Mouse (Mus musculus): ENCODE results near the gene Gm39653. TPM values are rescaled to one million over a fixed set of nuclear protein-coding genes. Genes with fewer than 3 reads are reported as not detected.
"Not testable (repeated sequence)": the region's sequence is repeated elsewhere in the genome, so short reads cannot be mapped to it uniquely, and the experiment has no call there.

The Gm39653 gene
- polyA plus RNA-seq, 1 experiment from 2014 or later: not detected

DNA sequence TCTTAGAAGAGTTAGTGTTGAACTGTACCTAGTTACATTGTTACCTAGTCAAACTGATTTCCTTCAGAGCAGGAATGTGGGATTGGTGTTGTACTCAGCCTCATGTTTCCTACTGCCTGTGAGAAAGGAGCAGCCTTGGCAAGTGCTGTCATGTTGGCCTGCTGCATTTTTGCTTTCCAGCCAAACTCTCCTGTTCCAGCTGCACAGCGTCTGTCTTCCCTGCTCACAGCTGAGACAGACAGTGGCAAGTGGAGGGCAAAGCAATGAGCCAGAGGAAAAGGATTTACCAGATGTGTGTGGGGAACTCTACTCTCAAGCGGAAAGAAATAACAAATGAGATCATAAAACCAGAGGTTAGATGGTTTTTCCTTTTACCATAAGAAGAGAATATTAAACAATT lies 12.4 kb downstream of the Gm39653 start:
- Histone ChIP-seq H3K4me1 (no peaks in the 10 kb centered on the region), H3K4me2 (no peak overlapping the region), H3K9me3 (no peaks in the 10 kb centered on the region), H3K27ac (no peak overlapping the region), H3K36me3 (no peaks in the 10 kb centered on the region), H3K4me3 (replicated peaks) (no peak overlapping the region), H3K9ac (no peak overlapping the region), H3K27me3 (replicated peaks) (no peaks in the 10 kb centered on the region)
- ATAC-seq (ENCODE audit: insufficient read depth, low FRiP score, low read depth): no peak
- WGBS: 16% methylated on average over 2 of the region's 2 CpGs

DNA sequence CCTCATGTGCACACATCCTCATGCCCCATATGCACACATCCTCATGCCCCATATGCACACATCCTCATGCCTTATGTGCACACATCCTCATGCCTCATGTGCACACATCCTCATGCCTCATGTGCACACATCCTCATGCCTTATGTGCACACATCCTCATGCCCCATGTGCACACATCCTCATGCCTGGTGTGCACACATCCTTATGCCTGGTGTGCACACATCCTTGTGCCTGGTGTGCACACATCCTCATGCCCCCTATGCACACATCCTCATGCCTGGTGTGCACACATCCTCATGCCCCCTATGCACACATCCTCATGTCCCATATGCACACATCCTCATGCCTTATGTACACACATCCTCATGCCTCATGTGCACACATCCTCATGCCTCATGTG lies 14.6 kb downstream of the Gm39653 start:
- H3K9ac ChIP-seq; H3K4me1 ChIP-seq; H3K36me3 ChIP-seq; H3K27me3 ChIP-seq (replicated peaks); H3K9me3 ChIP-seq; H3K27ac ChIP-seq; H3K4me2 ChIP-seq; ATAC-seq (ENCODE audit: insufficient read depth, low FRiP score, low read depth); H3K4me3 ChIP-seq (replicated peaks): not testable (repeated sequence)

DNA sequence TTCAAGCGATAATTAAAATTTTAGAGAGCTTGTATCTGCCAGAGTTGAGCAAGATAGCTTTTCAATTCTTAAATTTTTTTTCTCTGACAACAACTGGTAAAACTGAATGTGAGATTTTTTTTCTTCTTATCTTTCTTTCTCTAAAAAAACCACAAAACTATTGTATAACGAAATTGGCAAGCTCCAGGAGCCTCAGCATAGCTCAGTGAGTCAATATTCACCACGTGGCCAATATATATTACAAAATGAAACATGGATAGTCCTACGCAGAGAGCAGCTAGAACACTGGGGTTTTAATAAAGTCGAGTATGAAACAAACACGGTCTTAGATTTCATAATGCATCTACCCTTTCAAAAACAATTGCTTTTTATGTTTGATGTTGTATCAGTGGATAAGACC lies 24.2 kb downstream of the Gm39653 start:
- Histone ChIP-seq H3K4me2 (no peak overlapping the region), H3K9me3 (no peaks in the 10 kb centered on the region), H3K27ac (no peak overlapping the region), H3K36me3 (no peaks in the 10 kb centered on the region), H3K4me1 (no peaks in the 10 kb centered on the region), H3K9ac (no peak overlapping the region), H3K4me3 (replicated peaks) (no peak overlapping the region), H3K27me3 (replicated peaks) (no peaks in the 10 kb centered on the region)
- no peak for ATAC-seq (ENCODE audit: insufficient read depth, low FRiP score, low read depth)
- WGBS: 71% methylated on average over 6 of the region's 6 CpGs

DNA sequence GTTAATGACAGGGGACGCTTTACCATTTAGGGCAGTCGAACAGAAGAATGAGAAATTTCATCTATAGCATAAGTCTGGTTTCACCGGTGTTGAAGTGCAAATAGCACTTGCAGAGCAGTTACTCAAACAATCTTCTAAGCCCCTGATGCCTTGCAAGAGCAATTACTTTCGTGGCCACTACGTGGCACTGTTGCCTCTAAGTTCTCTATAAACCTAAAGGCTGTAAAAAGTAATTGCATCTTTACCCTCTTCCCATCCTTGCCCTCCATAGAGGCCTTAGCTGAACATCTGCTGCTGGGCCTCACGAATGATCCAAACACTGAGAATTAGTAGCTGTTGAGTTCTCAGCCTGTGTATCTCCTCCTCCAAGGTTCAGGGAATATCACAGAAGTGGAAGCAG lies 42.2 kb downstream of the Gm39653 start:
- H3K36me3 ChIP-seq: no peaks in the 10 kb centered on the region
- no peak overlapping the region for H3K27ac ChIP-seq
- H3K9ac ChIP-seq: no peak overlapping the region
- H3K9me3 ChIP-seq: no peaks in the 10 kb centered on the region
- no peaks in the 10 kb centered on the region for H3K27me3 ChIP-seq (replicated peaks)
- WGBS: 11% methylated on average over 6 of the region's 6 CpGs
- no peak overlapping the region for H3K4me3 ChIP-seq (replicated peaks)
- ATAC-seq (ENCODE audit: insufficient read depth, low FRiP score, low read depth): no peak
- no peaks in the 10 kb centered on the region for H3K4me1 ChIP-seq
- no peak overlapping the region for H3K4me2 ChIP-seq

DNA sequence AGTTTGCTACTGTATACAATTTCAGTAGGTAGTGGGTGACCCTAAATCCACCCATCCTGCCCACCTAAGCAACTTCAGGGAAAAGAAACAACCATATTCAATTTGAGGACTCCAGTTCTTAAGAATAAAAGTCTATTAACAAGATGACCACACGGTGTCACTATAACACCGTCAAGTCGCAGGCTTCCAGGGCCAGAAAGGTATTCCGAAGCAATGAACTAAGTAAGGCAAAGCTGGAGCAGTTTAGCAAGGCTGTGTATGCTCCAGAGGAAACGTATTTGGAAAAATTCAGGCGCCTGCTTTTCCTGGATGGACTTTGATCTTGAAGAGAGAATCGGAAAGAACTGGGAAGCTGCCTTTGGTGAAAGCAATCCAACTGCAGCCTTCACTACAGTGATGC lies 43.8 kb downstream of the Gm39653 start:
- no peak for ATAC-seq (ENCODE audit: insufficient read depth, low FRiP score, low read depth)
- H3K27me3 ChIP-seq (replicated peaks): no peaks in the 10 kb centered on the region
- WGBS: 2% methylated on average over 7 of the region's 7 CpGs

DNA sequence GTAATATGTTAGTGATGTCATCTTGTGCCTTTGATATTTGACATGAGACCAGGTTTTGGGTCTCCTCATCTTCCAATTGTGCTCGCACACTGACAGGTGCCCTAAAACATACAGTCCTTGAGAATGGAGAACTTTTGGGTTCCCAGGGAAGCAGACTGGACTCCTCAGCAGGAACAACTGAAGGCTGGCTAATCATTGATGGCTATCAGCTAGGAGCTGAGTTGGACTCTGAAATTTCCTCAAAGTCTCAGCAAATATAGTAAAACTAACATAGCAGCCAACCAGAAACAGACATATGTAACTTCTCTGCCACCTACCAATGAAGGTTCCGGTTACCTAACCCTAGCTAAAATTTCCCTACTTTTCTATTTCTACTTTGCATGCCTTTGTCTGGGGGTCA lies 50.3 kb downstream of the Gm39653 start:
- H3K36me3 ChIP-seq: no peaks in the 10 kb centered on the region
- WGBS: 80% methylated on average over 2 of the region's 2 CpGs
- H3K4me1 ChIP-seq: no peaks in the 10 kb centered on the region
- no peak overlapping the region for H3K9ac ChIP-seq
- no peak overlapping the region for H3K4me3 ChIP-seq (replicated peaks)
- H3K9me3 ChIP-seq: no peaks in the 10 kb centered on the region
- no peak for ATAC-seq (ENCODE audit: insufficient read depth, low FRiP score, low read depth)
- no peak overlapping the region for H3K4me2 ChIP-seq
- no peak overlapping the region for H3K27ac ChIP-seq
- H3K27me3 ChIP-seq (replicated peaks): no peaks in the 10 kb centered on the region

More for the DNA sequence above, 43.8 kb downstream of the Gm39653 start:
- no peaks in the 10 kb centered on the region for H3K4me1 ChIP-seq
- H3K9ac ChIP-seq: no peak overlapping the region
- H3K4me3 ChIP-seq (replicated peaks): no peak overlapping the region
- no peak overlapping the region for H3K27ac ChIP-seq
- H3K9me3 ChIP-seq: no peaks in the 10 kb centered on the region
- no peaks in the 10 kb centered on the region for H3K36me3 ChIP-seq
- H3K4me2 ChIP-seq: no peak overlapping the region

- 42% methylated on average over 9 of the region's 9 CpGs for WGBS
- Histone ChIP-seq H3K4me1 (no peaks in the 10 kb centered on the region), H3K27ac (no peak overlapping the region), H3K27me3 (replicated peaks) (no peaks in the 10 kb centered on the region), H3K9ac (no peak overlapping the region), H3K4me2 (no peak overlapping the region), H3K4me3 (replicated peaks) (no peak overlapping the region), H3K36me3 (no peaks in the 10 kb centered on the region), H3K9me3 (no peaks in the 10 kb centered on the region)
- ATAC-seq (ENCODE audit: insufficient read depth, low FRiP score, low read depth): no peak
These were observed 51.6 kb downstream of the Gm39653 start for GRCm38 (mm10) chr1:63667201-63667948.

DNA sequence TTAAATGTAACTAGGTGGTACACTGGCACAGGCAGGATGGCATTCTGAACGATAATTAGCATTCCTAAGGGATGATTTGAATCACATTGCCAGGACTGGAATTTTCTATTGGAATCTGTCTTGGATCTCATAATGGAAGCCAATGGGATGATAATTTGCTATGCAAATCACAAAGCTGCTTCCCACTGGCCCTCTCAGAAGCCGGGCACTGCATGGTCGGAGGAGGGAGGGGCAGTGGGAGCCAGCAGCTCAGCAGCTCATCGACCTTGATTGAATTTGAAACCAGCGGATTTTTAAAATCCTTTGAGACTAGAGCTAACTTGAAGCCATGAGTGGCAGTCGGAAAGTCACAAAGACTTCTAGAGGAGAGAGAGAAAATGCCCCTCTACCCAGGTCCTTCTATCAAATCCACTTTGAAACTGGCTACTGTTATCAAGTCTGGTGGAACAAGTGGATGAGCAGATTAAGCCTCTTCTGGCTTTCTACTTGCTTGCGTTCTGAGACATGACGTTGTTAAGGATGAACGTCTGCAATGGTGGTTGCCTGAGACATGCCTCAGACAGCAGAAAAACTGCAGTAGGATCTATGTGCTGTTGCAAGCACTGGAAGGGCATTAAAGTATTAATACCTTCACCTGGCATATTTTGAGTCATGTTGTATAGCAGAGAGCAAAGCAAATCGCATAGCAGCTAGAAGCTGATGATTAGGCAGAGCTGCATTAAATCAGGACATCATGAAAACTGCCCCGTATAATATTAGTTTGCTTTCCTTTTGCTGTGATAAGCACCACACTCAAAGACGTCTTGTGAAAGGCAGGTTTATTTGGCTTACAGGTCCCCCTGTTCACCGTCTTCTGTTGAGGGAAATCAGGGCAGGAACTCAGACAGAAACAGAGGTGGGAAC lies 52.4 kb downstream of the Gm39653 start:
- no peaks in the 10 kb centered on the region for H3K27me3 ChIP-seq (replicated peaks)
- no peak overlapping the region for H3K4me3 ChIP-seq (replicated peaks)
- no peaks in the 10 kb centered on the region for H3K4me1 ChIP-seq
- WGBS: 26% methylated on average over 13 of the region's 13 CpGs
- no peak overlapping the region for H3K4me2 ChIP-seq
- H3K9me3 ChIP-seq: no peaks in the 10 kb centered on the region
- no peak for ATAC-seq (ENCODE audit: insufficient read depth, low FRiP score, low read depth)
- H3K36me3 ChIP-seq: no peaks in the 10 kb centered on the region
- no peak overlapping the region for H3K9ac ChIP-seq
- no peak overlapping the region for H3K27ac ChIP-seq

DNA sequence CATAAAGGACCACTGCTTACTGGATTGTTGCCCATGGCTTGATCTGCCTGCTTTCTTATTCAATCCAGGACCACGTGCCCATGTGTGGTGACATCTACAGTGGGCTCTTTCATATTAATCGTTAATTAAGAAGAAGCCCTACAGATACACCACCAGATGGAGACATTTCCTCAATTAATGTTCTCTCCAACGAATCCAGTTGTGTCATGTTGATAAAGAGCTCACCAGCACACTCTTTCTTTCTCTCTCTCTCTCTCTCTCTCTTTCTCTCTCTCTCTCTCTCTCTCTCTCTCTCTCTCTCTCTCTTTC lies 53.0 kb downstream of the Gm39653 start:
- H3K4me2 ChIP-seq: no peak overlapping the region
- 11% methylated on average over 3 of the region's 3 CpGs for WGBS
- no peak overlapping the region for H3K27ac ChIP-seq
- H3K36me3 ChIP-seq: no peaks in the 10 kb centered on the region
- ATAC-seq (ENCODE audit: insufficient read depth, low FRiP score, low read depth): no peak
- no peak overlapping the region for H3K4me3 ChIP-seq (replicated peaks)
- no peaks in the 10 kb centered on the region for H3K4me1 ChIP-seq
- no peak overlapping the region for H3K9ac ChIP-seq
- no peaks in the 10 kb centered on the region for H3K9me3 ChIP-seq
- H3K27me3 ChIP-seq (replicated peaks): no peaks in the 10 kb centered on the region

Other genes starting within 250 kb of the Gm39653 start
- 2.6 and 3.2 TPM in 2 replicates for gene Adam23, start 170.1 kb upstream of the Gm39653 start, polyA plus RNA-seq (2015; fragmentation: Nextera tagmentation; extraction: Ambion mirVana)
- not detected in 2 replicates for gene Dytn, start 71.0 kb downstream of the Gm39653 start, polyA plus RNA-seq (2015; fragmentation: Nextera tagmentation; extraction: Ambion mirVana)
- gene Mdh1b, start 114.3 kb downstream of the Gm39653 start, polyA plus RNA-seq (2015; fragmentation: Nextera tagmentation; extraction: Ambion mirVana): 0.08 TPM in 1 of 2 replicates, not detected in the other
- gene Fastkd2, start 114.6 kb downstream of the Gm39653 start, polyA plus RNA-seq (2015; fragmentation: Nextera tagmentation; extraction: Ambion mirVana): 58.4 and 60.7 TPM in 2 replicates
- gene 4933402D24Rik, start 153.3 kb downstream of the Gm39653 start, polyA plus RNA-seq (2015; fragmentation: Nextera tagmentation; extraction: Ambion mirVana): 0.08 and 0.12 TPM in 2 replicates